Mouse (Mus musculus): ENCODE measurements around the gene Zscan4d.
"Not testable (repeated sequence)": the region's sequence is repeated elsewhere in the genome, so short reads cannot be mapped to it uniquely, and the experiment has no call there.

Gene Zscan4d

GRCm38 (mm10) chr7:11166059-11166458, at the start of gene Zscan4d:
Gene Zscan4d, minus strand, starts transcription at chr7:11166159.
- not testable (repeated sequence) for DNase-seq (ENCODE audit: inconsistent age in 2 of 2, low spot score in 1 of 2)

DNA sequence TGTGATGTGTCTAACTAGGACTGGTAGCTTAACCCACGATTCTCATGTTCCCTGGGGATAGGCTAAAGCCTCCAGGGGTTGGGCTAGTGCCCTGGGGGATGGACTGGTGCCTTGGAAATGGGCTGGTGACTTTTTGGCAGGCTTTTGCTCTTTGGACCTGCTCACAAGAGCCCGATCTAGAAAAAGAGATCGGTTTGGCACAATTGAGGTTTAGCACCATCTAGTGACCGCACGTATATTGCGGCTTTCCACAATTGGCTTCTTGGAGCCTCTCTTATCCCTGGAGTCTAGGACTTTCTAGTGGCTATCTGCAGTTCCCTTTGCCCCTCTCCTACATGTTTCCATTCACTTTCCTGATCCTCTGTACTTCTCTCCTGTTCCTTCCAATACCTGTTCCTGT, 7.9 kb downstream of the Zscan4d start:
- peak in 1 of 2 experiments; percentile 22 for DNase-seq (ENCODE audit: inconsistent age in 2 of 2, low spot score in 1 of 2)
